Mouse (Mus musculus): ENCODE measurements around the gene Cd300lg.

Cd300lg gene

GRCm38 (mm10) chr11:102096446-102096845, 55.1 kb downstream of the Cd300lg start:
- DNase-seq (ENCODE audit: extremely low read depth, low read depth, low spot score): no peak

DNA sequence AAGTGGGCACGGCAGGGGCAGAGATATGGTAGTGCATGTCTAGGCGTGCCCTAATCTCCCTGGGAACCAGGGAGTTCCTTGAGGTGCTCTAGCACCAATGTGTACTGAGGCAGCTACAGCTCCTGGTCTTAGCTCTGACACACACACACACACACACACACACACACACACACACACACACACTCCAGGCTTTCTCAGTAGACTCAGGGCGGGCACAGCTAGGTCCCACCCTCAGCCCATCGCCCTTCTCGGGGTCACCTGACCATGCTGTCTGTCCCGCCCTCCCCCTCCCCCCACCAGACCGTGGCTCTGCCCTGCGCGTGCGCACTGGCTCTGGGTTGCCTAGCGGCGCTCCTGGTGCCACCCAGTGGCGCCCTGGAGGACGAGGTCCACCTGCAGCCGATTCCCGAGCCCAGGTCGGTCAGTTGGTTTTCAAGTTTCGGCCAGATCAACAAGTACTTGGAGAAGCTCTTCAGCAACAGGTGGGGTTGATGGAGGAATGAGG, 55.6 kb downstream of the Cd300lg start:
- no peak for DNase-seq (ENCODE audit: extremely low read depth, low read depth, low spot score)

GRCm38 (mm10) chr11:102101219-102101618, 59.9 kb downstream of the Cd300lg start, which contains the start of gene Ppy:
TSS of gene Ppy (minus strand) at chr11:102101319.
- no peak for DNase-seq (ENCODE audit: extremely low read depth, low read depth, low spot score)

DNA sequence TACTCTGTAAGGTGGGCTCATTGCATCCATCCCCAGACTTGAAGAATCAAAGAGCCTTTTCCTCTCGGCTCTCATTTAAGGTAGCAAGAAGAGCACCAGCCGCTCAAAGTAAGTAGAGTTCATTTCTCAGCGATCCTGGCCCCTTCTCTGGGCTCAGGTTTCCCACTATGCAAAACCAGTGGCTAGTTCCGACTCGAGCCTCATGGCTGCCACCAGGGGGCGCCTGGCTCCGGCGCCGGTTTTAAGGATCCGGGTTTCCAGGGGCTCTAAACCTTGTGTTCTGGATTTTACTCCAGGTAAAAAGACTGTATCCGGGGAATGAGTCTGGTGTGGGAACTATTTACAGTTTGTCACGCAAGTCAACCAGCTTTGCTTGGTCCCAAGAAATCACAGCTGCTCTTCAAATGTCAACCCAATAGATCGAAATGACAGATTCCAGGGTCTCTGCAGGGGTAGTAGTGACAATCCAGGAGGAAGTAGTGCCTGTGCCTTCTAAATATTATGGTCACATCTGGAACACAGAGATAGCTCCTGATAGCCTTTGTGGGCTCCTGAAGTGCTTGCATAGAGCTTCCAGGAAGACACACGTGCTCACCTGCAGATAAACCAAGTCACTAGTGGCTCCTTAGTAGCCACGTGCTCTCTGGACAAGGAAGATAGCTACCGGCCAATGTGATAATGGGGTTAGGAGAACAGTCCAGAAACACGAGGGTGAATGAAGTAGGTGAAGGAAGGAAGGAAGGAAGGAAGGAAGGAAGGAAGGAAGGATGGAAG, 61.4 kb downstream of the Cd300lg start:
- DNase-seq (ENCODE audit: extremely low read depth, low read depth, low spot score): no peak
